Mouse (Mus musculus): ENCODE results near the gene Etnk2. TPM values are rescaled to one million over a fixed set of nuclear protein-coding genes. Genes with fewer than 3 reads are reported as not detected.

The Etnk2 gene
- total RNA-seq, 2 experiments from 2014 or later = 1.2 to 1.4 TPM

DNA sequence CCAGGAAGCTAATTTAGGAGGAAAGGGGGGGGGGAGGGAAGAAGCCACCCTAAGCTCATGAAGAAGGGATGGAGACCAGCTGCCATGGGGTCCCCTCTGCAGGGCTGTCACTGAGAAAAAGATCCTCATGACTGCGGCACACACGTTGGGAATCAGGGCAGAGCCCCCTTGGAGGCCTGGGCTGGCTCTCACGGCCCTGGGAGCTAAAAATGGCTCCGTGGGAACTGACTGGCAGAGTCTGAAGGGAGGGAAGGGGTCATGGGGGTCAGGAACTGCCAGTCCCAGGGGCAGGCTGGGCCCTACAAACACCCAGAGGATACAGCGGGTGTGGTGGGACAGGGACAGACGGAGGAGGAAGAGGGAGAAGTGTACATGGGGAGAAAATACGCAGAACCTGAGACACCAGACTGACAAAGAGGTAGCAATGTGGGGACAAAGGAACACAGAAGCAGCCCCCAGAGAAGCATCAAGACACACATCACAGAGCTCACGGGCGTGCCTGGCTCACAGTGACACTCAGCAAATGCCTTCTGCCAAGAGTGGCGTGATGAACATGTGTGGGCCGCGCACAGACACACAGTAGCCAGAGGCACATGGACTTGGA lies 19.3 kb downstream of the Etnk2 start:
- DNase-seq = no peak

DNA sequence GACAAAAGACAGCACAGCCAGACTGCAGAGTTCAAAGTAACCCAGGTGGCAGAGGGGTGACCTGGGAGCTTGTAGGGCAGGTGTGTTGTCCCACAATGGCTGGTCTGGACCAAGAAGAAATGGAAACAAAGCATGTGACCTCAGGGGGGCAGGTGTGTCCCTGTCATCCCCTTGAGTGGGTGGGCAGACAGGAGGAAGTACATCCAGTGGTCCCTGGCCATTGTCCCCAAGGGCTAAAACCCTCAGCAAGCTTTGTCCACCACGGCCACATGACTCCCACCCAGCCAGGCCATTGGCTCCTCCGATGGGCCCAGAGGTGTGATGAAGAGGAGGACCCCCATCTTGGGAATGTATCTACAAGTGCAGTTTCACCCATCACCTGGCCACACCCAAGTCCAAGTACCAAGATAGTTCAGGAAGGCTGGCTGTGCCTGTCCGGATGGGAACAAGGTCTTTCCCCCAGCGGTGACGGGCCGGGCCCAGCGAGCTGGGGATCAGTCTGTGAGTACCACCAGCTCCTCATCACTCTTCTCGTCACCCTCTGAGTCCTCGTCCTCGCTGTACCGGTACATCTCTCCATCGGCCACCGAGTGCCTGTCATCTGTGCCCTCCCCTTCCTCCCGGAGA lies 19.9 kb downstream of the Etnk2 start:
- no peak for DNase-seq

DNA sequence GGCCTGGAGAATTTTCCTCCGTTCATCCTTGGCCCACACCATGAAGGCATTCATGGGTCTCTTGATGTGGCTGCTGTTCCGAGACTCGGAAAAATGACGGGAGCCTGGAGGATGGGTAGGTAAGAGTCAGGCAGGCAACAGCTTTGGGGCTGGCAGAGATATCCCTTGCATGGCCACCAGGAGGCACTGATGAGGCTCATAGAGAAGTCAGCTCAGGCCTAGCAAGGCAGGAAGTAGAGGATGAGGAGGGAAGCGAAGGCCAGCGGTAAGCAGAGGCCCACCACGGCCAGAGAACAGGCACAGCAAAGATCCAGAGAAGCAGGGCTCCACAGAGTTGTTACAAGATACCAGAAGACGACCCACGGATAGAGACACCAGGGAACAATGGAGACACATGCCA lies 22.1 kb downstream of the Etnk2 start:
- peak; percentile 49 to 56 for DNase-seq

DNA sequence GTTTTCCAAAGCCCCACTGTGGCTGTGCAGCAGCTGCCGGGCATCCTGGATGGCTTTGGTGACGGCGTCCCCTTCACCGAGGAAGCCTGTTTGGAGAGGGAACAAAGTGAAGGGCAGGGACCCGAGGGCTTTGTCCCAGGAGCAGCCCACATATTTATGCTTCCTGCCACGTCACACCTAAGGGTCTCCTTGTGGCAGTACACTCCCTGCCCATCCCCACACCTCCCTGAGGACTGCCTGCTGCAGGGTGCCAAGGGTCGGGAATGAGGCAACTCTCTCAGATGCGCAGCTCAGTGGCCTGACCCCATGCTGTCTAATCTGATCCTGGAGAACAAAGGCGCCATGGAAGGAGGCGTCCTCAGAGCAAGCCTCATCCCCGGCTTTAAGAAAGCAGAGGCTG lies 22.8 kb downstream of the Etnk2 start:
- no peak for DNase-seq

DNA sequence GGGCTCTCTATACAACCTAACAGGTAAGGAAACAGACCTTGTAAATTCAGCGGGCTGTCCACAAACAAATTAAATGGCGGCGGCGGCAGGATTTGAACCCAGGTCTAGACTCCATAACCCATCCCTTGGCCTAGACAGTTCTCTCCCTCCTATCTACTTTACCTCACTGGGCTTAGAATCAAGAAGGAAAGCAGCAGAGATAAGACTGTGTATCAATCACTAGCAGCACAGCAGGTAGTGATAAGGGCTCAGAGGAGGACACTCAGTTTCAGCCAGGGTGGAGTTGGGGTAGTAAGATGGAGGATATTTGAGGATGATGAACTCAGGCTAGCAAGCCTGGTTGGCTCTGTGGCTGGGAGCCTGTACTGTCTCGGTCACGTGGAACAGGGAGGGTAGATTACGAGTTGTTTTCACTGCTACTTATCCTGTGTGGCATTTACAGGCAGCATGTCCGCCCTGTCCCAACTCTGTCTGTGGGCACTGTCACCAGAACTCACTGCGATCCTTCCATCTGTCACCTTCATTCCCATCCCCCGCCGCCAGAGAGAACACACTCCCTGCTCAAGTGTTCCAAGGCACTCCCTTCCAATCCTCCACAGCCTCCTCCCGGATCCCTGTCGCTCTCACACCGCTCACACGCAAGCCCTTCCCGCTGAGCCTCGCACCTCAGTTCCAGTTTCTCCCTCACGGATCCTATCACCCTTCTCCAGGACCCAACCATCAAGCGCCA lies 24.3 kb downstream of the Etnk2 start:
- peak; percentile 31 to 52 for DNase-seq

GRCm38 (mm10) chr1:133394702-133395101 lies 31.3 kb downstream of the Etnk2 start:
- peak in 1 of 2 experiments; percentile 20 for DNase-seq

DNA sequence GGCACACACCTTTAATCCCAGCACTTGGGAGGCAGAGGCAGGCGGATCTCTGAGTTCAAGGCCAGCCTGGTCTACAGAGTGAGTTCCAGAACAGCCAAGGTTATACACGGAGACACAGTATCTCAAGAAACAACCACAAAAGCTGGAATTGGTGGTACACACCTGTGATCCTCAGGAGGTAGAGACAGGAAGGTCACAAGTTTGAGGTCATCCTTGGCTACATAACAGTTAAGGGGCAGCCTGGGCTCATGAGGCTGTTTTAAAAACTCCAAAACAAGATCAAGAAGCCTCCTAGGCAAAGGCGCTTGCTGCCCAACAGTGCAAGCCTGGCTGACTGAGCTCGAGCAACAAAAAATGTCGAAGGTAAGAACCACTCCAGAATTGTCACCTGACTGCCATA lies 33.3 kb downstream of the Etnk2 start:
- no peak for DNase-seq

DNA sequence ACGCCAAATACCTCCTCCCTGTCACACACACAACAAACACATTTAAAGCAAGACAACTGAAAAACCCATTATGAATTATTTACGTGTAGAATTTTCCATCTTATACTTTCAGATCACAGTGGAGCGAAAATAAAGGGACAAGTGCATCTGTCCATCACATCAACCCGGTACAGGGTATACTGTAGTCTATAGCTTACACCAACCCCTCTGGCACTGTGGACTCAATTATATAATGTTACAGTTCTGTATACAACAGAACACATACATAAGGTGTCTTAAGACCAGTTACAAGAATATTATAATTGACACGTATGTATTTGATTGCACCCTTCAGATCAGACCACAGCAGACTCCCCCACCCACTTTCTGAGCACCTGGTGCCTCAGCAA lies 33.7 kb downstream of the Etnk2 start:
- DNase-seq = no peak

GRCm38 (mm10) chr1:133397483-133398237 lies 34.3 kb downstream of the Etnk2 start:
- peak in 1 of 2 experiments; percentile 22 for DNase-seq

- DNase-seq = no peak
Observed at GRCm38 (mm10) chr1:133400014-133400725, 36.8 kb downstream of the Etnk2 start.

DNA sequence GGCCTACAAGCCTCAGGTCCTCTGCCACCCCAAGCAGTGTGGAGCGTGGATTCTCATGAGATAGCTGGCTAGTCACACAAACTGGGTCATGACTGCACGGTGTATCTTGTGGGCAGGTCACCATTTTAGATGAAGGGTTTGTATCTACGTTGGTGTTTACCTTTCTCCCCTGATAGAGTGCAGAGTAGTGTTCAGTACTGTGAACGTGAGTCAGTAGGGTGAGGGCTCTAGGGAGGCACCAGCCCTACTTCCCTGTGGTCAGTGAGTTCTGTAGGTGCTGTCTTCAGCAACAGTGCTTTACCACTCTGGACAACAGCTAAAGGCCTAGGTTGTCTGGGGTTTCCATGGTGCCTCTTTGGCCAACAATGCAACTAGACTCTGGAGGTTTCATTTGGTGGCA lies 40.6 kb downstream of the Etnk2 start:
- no peak for DNase-seq

GRCm38 (mm10) chr1:133406614-133407013 lies 43.2 kb downstream of the Etnk2 start:
- DNase-seq = no peak

DNA sequence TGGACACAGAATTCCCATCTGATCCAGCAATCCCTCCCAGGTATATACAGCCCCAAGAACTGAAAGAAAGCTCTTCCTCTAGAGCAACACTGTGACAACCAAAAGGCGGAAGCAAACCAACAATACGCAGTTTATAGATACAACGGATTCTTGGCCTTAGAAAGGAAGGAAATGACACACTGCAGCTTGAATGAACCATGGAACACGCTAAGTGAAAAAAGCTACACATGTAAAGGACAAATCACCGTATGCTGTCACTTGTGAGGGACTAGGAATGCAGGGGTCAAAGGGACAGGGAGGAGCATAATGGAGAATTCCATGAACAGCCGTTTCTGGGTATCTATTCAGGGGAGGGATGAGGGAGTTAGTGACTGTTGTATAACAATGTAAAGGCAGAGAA lies 44.1 kb downstream of the Etnk2 start:
- no peak for DNase-seq

DNA sequence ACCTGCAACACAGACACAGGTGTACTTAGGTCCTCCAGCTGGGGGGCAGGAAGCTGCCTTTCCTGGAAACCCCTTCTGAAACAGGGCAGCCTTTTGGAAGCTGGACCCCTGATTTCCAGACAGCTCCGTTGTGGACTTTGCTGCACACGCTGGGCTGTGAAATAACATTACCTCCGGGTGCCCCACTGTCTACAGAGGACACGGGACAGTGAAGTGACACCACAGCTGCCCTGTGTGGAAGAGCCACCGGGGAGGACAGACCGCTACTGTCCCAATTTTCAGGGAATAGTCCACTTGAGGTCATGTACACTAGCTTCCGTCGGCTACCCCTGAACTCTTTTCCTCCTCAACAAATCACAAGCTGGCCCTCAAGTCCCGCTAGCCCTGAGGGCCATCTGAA lies 44.9 kb downstream of the Etnk2 start:
- no peak for DNase-seq

- DNase-seq = no peak
Observed at GRCm38 (mm10) chr1:133408880-133409516, 45.6 kb downstream of the Etnk2 start.

DNA sequence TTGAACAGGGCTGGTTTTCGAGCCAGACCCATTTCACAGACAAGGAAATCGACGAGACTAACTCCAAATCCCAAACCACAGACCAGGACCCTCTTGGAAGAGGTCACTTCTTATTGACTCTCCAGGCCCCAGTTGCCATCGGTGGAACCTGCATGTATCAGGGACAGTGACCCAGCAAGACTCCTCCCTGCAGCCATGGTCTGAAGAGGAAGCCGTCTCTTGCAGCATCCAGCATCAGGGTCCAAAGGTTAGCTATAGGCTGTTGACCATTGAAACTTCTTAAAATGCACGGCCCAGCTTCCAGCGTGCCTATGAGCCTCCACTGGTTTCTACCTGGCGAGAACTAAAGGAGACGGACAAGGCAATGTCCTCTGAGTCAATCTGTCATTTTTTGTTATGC lies 46.4 kb downstream of the Etnk2 start:
- no peak for DNase-seq

- DNase-seq = no peak
Observed at GRCm38 (mm10) chr1:133411506-133412147, 48.3 kb downstream of the Etnk2 start.

DNA sequence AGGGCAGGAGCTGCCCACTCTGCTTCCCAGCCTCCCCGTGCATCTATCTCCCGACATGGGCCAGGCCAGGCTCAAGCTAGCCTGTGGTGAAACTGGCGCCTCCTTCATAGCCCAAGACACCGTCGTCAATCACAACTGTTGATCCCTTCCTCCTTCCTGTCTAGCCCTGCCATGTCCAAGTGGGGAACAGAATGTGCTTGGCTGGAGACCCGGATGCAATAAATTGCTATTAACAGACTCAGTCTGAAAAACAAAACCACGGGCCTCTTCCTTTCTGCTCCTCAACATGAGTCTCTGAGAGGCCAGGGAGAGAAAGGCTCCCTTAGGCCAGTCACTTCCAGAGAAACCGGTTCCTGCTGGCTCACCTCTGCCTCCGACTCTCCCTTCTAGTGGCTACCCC lies 49.6 kb downstream of the Etnk2 start:
- DNase-seq = no peak

DNA sequence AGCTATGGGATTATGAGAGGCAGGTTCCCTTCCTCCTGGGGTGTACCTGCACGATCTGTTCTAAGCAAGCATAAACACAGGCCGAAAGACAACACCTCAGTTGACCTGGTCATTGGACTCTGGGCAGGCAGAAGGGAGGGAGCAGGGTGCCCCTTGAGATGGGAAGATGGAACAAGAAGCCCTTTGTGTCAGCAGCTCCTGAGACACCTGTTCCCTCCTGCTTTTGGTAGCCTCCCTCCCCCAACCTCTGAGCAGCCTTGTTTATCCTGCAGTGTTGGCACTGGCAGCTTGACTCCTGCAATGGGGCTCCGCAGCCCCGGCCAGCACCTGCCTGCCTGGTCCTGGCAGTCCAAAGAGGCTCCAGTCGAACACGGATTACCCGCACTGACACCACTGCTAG lies 51.7 kb downstream of the Etnk2 start:
- no peak for DNase-seq

GRCm38 (mm10) chr1:133415505-133415904 lies 52.1 kb downstream of the Etnk2 start:
- no peak for DNase-seq

DNA sequence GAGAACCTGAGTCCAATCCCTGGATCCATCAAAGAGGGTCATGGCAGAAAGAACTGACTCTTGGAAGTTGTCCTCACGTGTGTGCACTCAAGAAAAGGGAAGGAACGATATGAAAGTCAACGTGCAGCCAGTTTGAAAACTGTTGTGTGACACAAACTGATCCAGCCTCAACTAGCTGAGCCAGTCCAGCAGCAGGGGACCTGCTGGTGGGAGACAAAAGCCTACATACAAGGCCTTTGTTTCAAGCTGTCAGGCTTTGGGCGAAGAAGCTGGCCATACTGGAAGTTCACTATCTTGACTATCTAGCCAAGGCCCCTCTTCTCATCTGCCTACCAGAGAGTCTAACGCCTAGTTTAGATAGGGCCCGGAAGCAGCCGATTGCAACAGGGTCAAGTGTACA lies 53.1 kb downstream of the Etnk2 start:
- DNase-seq = no peak

GRCm38 (mm10) chr1:133417113-133417512 lies 53.7 kb downstream of the Etnk2 start:
- no peak for DNase-seq
